ENCODE assay signal across 26 mouse cellular contexts in genomic region chr3:21699526-21699925, GRCm38 (mm10).
A peak's percentile ranks its signal among the peaks of the same experiment; 100 is the strongest.
DNase-seq lines count a peak whose midpoint lies in the region; ATAC-seq and TF ChIP-seq lines count a peak whose summit lies in the region.
"Had no signal": no experiment of that assay in that cellular context is flagged by ENCODE, and none has a peak within 500 bp of the region (broad histone marks: within the 10 kb centered on the region; RNA-seq: fewer than 3 reads in every experiment).

No protein-coding gene starts in this region.

- H3K79me2 ChIP-seq in C2C12 (ENCODE audit: control insufficient read depth, insufficient read depth), result no peaks in the 10 kb centered on the region
- H3K79me2 ChIP-seq in myocyte (ENCODE audit: control insufficient read depth, insufficient read depth), result no peaks in the 10 kb centered on the region

- peak overlapping the region; percentile 14 for H3K4me2 ChIP-seq in myocyte (ENCODE audit: low read depth)
- H3K4me2 ChIP-seq in midbrain, embryonic 14.5 days (ENCODE audit: low read length), result no peak overlapping the region
- H3K4me2 ChIP-seq: embryonic facial prominence, embryonic 13.5 days; forebrain, embryonic 15.5 days; heart, embryonic 13.5 days; hindbrain, embryonic 13.5 days; limb, embryonic 13.5 days; liver, embryonic 12.5 days; midbrain, embryonic 15.5 days; neural tube, embryonic 13.5 days had no signal

- WGBS in midbrain, embryonic 14.5 days, result 100% methylated on average over 1 of the region's 1 CpGs

- H3K27ac ChIP-seq in midbrain, embryonic 14.5 days (replicated peaks; ENCODE audit: low read depth, low read length), result no peak overlapping the region
- H3K27ac ChIP-seq: embryonic facial prominence, embryonic 13.5 days; forebrain, embryonic 15.5 days; heart, embryonic 13.5 days; hindbrain, embryonic 13.5 days; limb, embryonic 13.5 days; liver, embryonic 12.5 days; midbrain, embryonic 15.5 days; neural tube, embryonic 13.5 days; stomach, postnatal 0 days had no signal

- no peak overlapping the region for H3K9ac ChIP-seq in midbrain, embryonic 14.5 days (replicated peaks; ENCODE audit: low read length)
- H3K9ac ChIP-seq: embryonic facial prominence, embryonic 13.5 days; forebrain, embryonic 15.5 days; heart, embryonic 13.5 days; hindbrain, embryonic 13.5 days; limb, embryonic 13.5 days; liver, embryonic 12.5 days; midbrain, embryonic 15.5 days; neural tube, embryonic 13.5 days had no signal

- TF ChIP-seq CTCF in C2C12 (IDR thresholded peaks at IDR 0.05; ENCODE audit: control insufficient read depth, insufficient read depth, insufficient read length), result no peak

- H3K4me1 ChIP-seq in midbrain, embryonic 14.5 days (ENCODE audit: control insufficient read depth, insufficient read depth, low read length), result no peaks in the 10 kb centered on the region
- H3K4me1 ChIP-seq: embryonic facial prominence, embryonic 13.5 days; forebrain, embryonic 15.5 days; heart, embryonic 13.5 days; hindbrain, embryonic 13.5 days; limb, embryonic 13.5 days; neural tube, embryonic 13.5 days had no signal

- H3K9me3 ChIP-seq in midbrain, embryonic 14.5 days (ENCODE audit: control insufficient read depth, low read length), result no peaks in the 10 kb centered on the region
- H3K9me3 ChIP-seq: embryonic facial prominence, embryonic 13.5 days; forebrain, embryonic 15.5 days; heart, embryonic 13.5 days; hindbrain, embryonic 13.5 days; limb, embryonic 13.5 days; liver, embryonic 12.5 days; midbrain, embryonic 15.5 days; neural tube, embryonic 13.5 days had no signal

- H3ac ChIP-seq in C2C12 (ENCODE audit: control insufficient read depth, insufficient read length, low read depth) (no peak overlapping the region), myocyte (ENCODE audit: control insufficient read depth, insufficient read length) (no peak overlapping the region)

- intact Hi-C loops in heart, postnatal 36 days (cut with DNase I), result no loop called here

- no peaks in the 10 kb centered on the region for H3K36me3 ChIP-seq in C2C12 (ENCODE audit: control insufficient read depth, insufficient read depth)
- no peaks in the 10 kb centered on the region for H3K36me3 ChIP-seq in myocyte (ENCODE audit: control insufficient read depth, insufficient read depth)
- H3K36me3 ChIP-seq in midbrain, embryonic 14.5 days (ENCODE audit: control insufficient read depth, insufficient read depth, low read length), result no peaks in the 10 kb centered on the region
- H3K36me3 ChIP-seq: embryonic facial prominence, embryonic 13.5 days; forebrain, embryonic 15.5 days; heart, embryonic 13.5 days; hindbrain, embryonic 13.5 days; limb, embryonic 13.5 days; liver, embryonic 12.5 days; midbrain, embryonic 15.5 days; neural tube, embryonic 13.5 days had no signal

- ATAC-seq in midbrain, embryonic 14.5 days (ENCODE audit: low FRiP score, low TSS enrichment), result no peak
- ATAC-seq: forebrain, embryonic 15.5 days; liver, embryonic 12.5 days; midbrain, embryonic 15.5 days had no signal

- H3K79me3 ChIP-seq in C2C12 (ENCODE audit: low read depth), result no peaks in the 10 kb centered on the region

- no peak overlapping the region for H3K4me3 ChIP-seq in C2C12 (ENCODE audit: insufficient read depth, poor library complexity, severe bottlenecking)
- H3K4me3 ChIP-seq in myocyte, result no peak overlapping the region
- no peak overlapping the region for H3K4me3 ChIP-seq in midbrain, embryonic 14.5 days (replicated peaks; ENCODE audit: low read depth, low read length)
- H3K4me3 ChIP-seq: embryonic facial prominence, embryonic 13.5 days; forebrain, embryonic 15.5 days; heart, embryonic 13.5 days; hindbrain, embryonic 13.5 days; limb, embryonic 13.5 days; liver, embryonic 12.5 days; midbrain, embryonic 15.5 days; neural tube, embryonic 13.5 days had no signal

- H3K27me3 ChIP-seq in C2C12 (ENCODE audit: control insufficient read depth, insufficient read depth, insufficient read length) (no peaks in the 10 kb centered on the region), myocyte (ENCODE audit: control insufficient read depth, insufficient read depth, insufficient read length) (no peaks in the 10 kb centered on the region)
- H3K27me3 ChIP-seq in midbrain, embryonic 14.5 days (ENCODE audit: control insufficient read depth, insufficient read depth, low read length), result no peaks in the 10 kb centered on the region
- H3K27me3 ChIP-seq: embryonic facial prominence, embryonic 13.5 days; forebrain, embryonic 15.5 days; heart, embryonic 13.5 days; hindbrain, embryonic 13.5 days; limb, embryonic 13.5 days; liver, embryonic 12.5 days; midbrain, embryonic 15.5 days; neural tube, embryonic 13.5 days had no signal

- no peak for TF ChIP-seq POLR2A in myocyte (IDR thresholded peaks at IDR 0.05; ENCODE audit: insufficient read length, low read depth)

- DNase-seq in urinary bladder, adult 18-20 months (ENCODE audit: low spot score in 2 of 2), result peak; percentile 8 to 51
- DNase-seq in urinary bladder, postnatal 25 days (ENCODE audit: low spot score), result no peak
- DNase-seq in fibroblast of lung, adult 2 months (ENCODE audit: low read depth), result peak; percentile 73
- no peak for DNase-seq in lung, postnatal 25 days (ENCODE audit: low spot score)
- no peak for DNase-seq in midbrain, embryonic 14.5 days
- no peak for DNase-seq in heart, postnatal 36 days
- DNase-seq: cerebellum, adult 11-12 months; cerebellum, postnatal 14 days; embryo, embryonic 11 days; heart, adult 11 months; kidney, adult 8-10 months; kidney, postnatal 14 days; lung, postnatal 10 days; thymus, adult 2 months; thymus, postnatal 4 days had no signal

TF ChIP-seq in C2C12, 6 proteins besides CTCF, POLR2A, EP300 and RAD21:
- TF ChIP-seq FOSL1 (IDR thresholded peaks at IDR 0.05; ENCODE audit: insufficient read depth, low read length, poor library complexity, severe bottlenecking) (no peak), CEBPB (IDR thresholded peaks at IDR 0.05; ENCODE audit: low read depth) (peak; percentile 95)
TF ChIP-seq in C2C12: peak in this region for 1.

TF ChIP-seq in myocyte, 11 proteins besides CTCF, POLR2A, EP300 and RAD21:
- TF ChIP-seq TCF12 (IDR thresholded peaks at IDR 0.05; ENCODE audit: insufficient read depth, poor library complexity, severe bottlenecking) (peak; percentile 67), MYOG (IDR thresholded peaks at IDR 0.05; ENCODE audit: control insufficient read depth in 1 of 3, insufficient read depth in 1 of 3, insufficient read length in 2 of 3, low read depth in 2 of 3) (peak in 1 of 3 experiments; percentile 46), MAX (IDR thresholded peaks at IDR 0.05; ENCODE audit: low read depth) (no peak), USF1 (IDR thresholded peaks at IDR 0.05; ENCODE audit: low read depth) (no peak), CEBPB (IDR thresholded peaks at IDR 0.05; ENCODE audit: insufficient read depth, poor library complexity, severe bottlenecking) (peak; percentile 99), SRF (IDR thresholded peaks at IDR 0.05; ENCODE audit: control insufficient read depth, insufficient read length, low read depth) (no peak), MYOD1 (IDR thresholded peaks at IDR 0.05; ENCODE audit: control insufficient read depth in 1 of 3, insufficient read length in 2 of 3, low read depth in 2 of 3) (peak in 1 of 3 experiments; percentile 70), POLR2AphosphoS2 (IDR thresholded peaks at IDR 0.05; ENCODE audit: insufficient read length, low read depth) (no peak)

Comparison
In these comparisons a context has a peak if more than half of its experiments do, and no peak if none do; other contexts are left out.
1. DNase-seq: peak in urinary bladder, adult 18-20 months (2 of 2) and fibroblast of lung, adult 2 months (single experiment); none in urinary bladder, postnatal 25 days (single experiment), lung, postnatal 25 days (single experiment), midbrain, embryonic 14.5 days (single experiment) and heart, postnatal 36 days (0 of 2).